Mouse (Mus musculus) heart, adult 11 months (tissue): ENCODE data around the gene Scaf1.

Experiments used
- DNase-seq: peaks from one replicate; pipeline ENCODE4 v3.0.0; 2022

The Scaf1 gene

DNA sequence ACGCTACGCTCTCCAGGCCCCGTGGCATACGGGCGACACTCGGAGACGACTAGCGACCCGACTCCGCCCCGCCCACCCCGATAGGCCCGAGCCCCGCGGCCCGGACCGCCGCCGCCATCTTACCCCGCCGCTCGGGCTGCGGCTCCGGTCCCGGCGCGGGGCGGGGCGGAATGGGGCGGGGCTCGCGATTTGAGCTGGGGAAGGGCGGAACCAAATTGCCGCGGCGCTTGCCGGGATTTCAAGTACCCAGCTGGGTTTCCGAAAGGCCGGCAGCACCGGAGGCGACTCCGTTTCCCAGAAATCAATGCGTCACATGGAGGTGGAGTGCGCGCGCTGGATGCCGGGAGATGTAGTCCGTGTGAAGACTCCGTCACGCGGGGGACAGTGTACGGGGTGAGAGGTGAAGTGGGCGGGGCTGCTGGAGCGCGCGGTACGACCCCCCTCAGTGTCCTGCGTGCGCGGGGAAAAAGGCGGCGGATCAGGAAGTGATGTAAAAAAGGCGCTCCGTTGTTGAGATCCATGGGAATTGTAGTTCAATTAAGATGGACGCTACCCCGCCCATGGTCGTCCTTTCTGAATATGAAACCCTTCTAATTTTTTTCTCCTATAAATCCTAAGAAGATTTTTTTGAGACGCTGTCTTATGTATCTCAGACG lies at the start of gene Scaf1:
Gene Scaf1, minus strand, starts transcription at position 407 of the 656 bp plus-strand sequence.
- peak; percentile 100 for DNase-seq

- peak; percentile 99 for DNase-seq
Measured at GRCm38 (mm10) chr7:45062239-45062835, 46.2 kb upstream of the Scaf1 start, which contains the start of the genes Nosip and Prrg2. Nosip (plus strand) TSS chr7:45062429. Prrg2 (minus strand) TSS chr7:45062677.

GRCm38 (mm10) chr7:45061532-45062075 lies 45.4 kb upstream of the Scaf1 start:
- DNase-seq, result peak; percentile 96

DNA sequence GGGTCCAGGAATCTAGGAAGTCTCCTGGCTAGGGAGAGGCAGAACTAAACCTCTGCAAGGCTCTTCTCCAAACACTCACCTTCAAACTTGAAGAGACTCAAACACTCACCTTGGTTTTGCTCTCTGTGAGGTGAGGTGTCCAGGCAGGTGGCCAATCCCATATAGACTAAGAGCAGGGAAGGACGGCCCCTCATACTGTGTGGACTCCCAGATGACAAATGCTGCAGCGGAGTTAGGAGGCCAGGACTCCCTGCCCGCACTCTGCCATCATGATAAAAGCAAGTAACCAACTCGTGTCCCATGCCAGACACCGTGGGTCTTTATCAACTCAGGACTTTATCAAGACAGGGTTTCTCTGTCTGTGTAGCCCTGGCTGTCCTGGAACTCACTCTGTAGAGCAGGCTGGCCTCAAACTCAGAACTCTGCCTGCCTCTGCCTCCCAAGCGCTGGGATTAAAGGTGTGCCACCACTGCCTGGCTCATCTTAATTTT lies 44.5 kb upstream of the Scaf1 start:
- peak; percentile 91 for DNase-seq

DNA sequence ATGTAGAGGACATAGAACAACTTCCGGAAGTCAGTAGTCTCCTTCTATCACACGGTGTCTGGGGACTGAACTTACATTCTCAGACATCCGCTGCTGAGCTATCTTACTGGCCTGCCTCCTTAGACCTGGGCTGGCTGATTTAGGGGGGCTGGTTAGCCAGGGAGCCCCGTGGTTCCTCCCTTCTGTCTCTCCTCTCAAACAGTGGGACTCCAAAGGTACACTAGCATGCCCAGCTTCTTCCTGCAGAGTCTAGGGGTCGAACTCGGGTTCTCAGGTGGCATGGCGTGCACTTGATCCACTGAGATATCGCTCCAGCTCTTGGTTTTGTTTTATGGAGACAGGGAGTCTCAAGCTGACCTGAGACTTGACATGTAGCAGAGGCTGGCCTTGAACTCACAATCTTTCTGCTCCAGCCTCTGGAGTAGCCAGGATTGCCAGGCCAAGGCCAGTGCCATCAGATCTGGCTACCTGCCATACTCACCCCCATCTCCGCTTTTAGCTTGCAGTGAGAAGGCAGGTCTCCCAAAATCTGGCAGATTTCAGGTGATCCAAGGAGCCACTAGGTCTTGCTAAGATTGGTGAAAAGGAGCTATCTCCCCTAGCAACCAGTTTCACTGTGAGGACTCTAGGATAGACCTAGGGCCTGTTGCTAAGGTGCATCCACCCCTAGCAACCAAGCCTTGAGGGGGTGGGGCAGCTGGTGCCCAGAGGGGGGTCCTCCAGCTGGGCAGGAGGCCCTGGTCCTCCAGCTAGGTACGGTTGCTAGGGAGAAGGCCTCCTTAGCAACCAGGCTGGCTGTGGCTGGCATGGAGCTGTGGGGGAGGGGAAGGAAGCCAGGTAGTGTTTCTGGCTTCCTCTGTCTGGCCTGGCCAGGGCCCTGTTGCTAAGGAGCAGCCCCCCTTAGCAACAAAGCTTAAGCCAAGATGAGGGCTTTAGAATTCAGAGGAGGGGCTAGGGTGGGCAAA lies 42.7 kb upstream of the Scaf1 start:
- DNase-seq, result peak; percentile 88

- DNase-seq, result peak; percentile 85
Measured at GRCm38 (mm10) chr7:45056972-45057348, 40.8 kb upstream of the Scaf1 start.

- peak; percentile 91 for DNase-seq
Measured at GRCm38 (mm10) chr7:45056329-45056971, 40.3 kb upstream of the Scaf1 start.

DNA sequence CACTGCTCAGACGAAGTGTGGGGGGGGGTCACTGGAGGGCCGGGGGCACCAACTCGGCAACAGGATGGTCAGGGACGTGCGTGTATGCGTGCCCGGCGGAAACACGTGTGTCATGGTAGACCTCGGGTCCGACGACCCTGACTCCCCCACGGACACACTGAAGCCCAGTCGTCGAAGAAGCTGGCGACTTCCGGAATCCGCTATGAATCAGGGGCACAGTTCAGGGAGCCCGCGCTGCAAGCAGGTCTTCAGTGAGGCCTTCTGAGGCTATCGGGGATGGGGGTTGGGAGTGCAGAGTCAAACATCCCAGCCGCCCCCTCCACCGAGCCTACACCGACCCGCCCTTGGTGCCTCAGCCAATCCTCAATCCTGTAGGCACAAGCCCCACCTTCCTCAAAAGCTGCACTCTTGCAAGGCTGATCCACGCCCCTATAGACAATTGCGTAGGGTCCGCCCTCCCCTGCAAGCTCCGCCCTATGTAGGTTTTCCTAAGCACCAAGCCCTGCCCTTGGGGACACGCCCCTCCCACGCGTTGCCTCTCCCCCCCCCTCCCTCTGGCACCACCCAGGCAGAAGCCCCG lies 37.9 kb upstream of the Scaf1 start:
- peak; percentile 100 for DNase-seq

DNA sequence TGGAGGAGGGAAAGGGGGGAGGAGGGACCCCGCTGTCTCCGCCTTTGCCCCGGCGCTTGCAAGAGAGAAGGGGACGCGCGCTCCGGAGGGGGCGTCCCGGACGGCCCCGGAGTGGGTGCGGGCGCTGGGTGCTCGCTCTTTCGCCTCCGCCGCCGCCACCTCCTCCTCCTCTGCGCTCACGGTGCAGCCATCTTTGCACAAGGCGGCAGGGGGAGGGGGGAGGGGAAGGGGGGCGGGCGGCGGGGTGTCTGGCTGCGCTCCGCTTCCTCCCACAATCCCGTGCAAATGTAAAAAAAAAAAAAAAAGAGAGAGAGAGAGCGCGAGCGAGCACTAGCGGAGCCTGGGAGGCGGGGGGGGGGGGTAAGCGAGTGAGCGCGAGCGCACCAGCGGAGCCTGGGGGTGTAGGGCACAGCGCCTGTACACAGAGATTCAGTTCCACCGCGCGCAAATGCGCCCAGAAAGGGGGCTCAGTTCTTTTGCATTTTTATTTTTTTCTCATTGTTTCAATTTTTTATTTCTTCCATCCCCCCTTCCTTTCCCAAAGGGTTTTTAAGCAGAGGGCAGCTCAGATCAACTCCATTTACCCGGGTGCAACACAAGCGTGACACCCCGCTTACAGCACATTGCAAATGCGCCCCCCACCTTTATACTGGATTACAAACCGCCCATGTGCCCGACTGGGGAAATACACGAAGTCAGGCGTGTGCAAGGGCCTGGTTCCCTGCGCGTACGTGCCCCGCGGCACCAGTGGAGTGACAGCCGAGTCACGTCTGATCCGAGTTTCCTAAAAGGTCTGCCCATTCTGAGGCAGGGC lies 37.2 kb upstream of the Scaf1 start:
- DNase-seq, result peak; percentile 99

GRCm38 (mm10) chr7:45052862-45053116 lies 36.6 kb upstream of the Scaf1 start, which contains the start of gene Prr12:
Prr12 (minus strand) TSS chr7:45052881.
- no peak for DNase-seq

- peak; percentile 97 for DNase-seq
Measured at GRCm38 (mm10) chr7:45052181-45052861, 36.2 kb upstream of the Scaf1 start.

DNA sequence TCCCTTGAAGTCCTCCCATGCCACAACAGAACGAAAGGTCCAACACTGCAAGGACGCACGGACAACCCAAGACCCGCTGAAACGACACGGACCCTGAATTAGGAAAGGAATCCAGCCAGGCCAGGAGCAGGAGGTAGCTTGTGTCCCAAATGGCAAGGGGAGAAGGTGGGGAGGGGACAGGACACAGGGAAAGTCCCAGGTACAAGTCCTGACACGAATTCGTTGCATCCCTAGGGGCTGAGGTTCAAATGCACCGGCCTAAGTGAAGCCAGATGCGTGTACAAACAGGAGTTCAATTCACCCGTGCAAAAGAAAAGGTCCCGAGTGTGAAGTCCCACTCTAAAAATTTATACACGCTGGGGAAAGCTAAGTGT lies 35.4 kb upstream of the Scaf1 start:
- peak; percentile 94 for DNase-seq

DNA sequence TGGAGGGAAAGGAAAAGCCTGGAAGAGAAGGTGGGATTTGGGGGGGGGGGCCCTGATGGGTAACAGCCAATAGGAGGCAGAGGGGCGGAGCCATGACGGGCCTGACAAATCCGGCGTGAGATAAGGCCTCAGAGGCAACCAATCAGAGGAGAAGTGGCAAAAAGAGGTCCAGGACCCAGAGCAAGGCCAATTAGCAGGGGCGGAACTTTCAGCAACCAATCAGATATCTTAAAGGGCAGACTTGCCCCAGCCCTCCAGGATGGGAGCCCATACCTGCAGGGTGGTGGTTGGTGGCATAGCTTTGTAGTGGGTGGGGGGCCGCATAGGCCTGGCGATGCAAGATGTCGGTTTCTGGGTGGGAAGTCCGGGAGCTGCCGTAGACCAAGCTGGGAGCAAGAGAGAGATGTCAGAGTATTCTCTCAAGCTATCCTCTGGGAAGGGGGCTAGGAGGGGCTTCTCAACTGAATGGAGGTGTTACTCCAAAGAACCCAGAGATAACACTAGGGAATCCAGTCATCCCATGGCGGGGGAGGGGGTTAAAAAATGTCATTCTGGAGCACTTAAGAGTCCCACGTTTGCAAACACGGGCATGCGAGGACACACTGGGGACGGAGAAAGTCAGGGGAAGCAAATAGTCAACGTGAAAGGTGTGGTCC lies 34.9 kb upstream of the Scaf1 start:
- peak; percentile 99 for DNase-seq

GRCm38 (mm10) chr7:45048923-45049657 lies 32.9 kb upstream of the Scaf1 start:
- peak; percentile 96 for DNase-seq

GRCm38 (mm10) chr7:45048001-45048890 lies 32.1 kb upstream of the Scaf1 start:
- DNase-seq, result peak; percentile 94

DNA sequence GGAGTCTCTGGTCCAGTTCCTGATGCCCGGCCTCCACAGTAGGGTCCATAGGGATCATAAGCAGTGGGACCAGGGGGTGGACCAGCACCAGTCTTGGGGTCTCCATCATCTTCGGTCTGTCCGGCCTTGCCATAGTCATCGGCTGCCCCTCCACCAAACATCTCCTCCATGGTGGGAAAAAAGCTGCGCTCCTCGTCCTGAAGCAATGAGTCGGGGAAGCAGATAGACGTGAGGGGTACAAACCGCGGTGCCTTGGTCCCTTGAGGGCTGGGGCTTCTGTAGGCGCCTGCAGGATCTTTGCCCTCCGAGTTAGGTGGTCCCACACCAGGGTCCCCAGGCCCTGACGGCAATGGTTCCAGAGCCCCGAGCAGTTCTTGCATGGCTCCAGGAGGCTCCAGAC lies 31.3 kb upstream of the Scaf1 start:
- peak; percentile 92 for DNase-seq

- DNase-seq, result peak; percentile 93
Measured at GRCm38 (mm10) chr7:45046853-45047350, 30.7 kb upstream of the Scaf1 start.

GRCm38 (mm10) chr7:45045741-45046140 lies 29.6 kb upstream of the Scaf1 start:
- DNase-seq, result peak; percentile 85
